25 mouse cellular contexts compared by ENCODE assay signal in genomic region chr16:45789311-45789710, GRCm38 (mm10).
"Had no signal": no experiment of that assay in that cellular context is flagged by ENCODE, and none has a peak within 500 bp of the region (broad histone marks: within the 10 kb centered on the region; RNA-seq: fewer than 3 reads in every experiment).

No protein-coding gene starts in this region.

- H3K4me1 ChIP-seq: heart, embryonic 10.5 days; heart, embryonic 12.5 days; hindbrain, embryonic 10.5 days; hindbrain, embryonic 12.5 days; intestine, embryonic 15.5 days; limb, embryonic 10.5 days; limb, embryonic 12.5 days had no signal

- ATAC-seq: forebrain, embryonic 16.5 days; hindbrain, embryonic 16.5 days; inflammation-experienced regulatory T-cells, adult 6 months; intestine, embryonic 15.5 days; intestine, postnatal 0 days had no signal

- H3K4me2 ChIP-seq: heart, embryonic 12.5 days; hindbrain, embryonic 12.5 days; hindbrain, embryonic 14.5 days; intestine, embryonic 15.5 days; limb, embryonic 12.5 days had no signal

- DNase-seq: gastrocnemius, adult 2 months; gastrocnemius, postnatal 10 days; gastrocnemius, postnatal 25 days; heart, adult 2 months; heart, postnatal 10 days; heart, postnatal 4 days; kidney, adult 18-20 months; kidney, adult 8-10 months; kidney, postnatal 10 days; kidney, postnatal 25 days; kidney, postnatal 4 days had no signal

- H3K9me3 ChIP-seq: heart, embryonic 10.5 days; heart, embryonic 12.5 days; hindbrain, embryonic 10.5 days; hindbrain, embryonic 12.5 days; intestine, embryonic 15.5 days; limb, embryonic 10.5 days; limb, embryonic 12.5 days had no signal

- H3K4me3 ChIP-seq: gastrocnemius, adult 2 months; heart, adult 2 months; heart, embryonic 10.5 days; heart, embryonic 12.5 days; hindbrain, embryonic 10.5 days; hindbrain, embryonic 12.5 days; intestine, embryonic 15.5 days; layer of hippocampus, adult 2 months; left cerebral cortex, adult 2 months; limb, embryonic 10.5 days; limb, embryonic 12.5 days had no signal

- H3K27ac ChIP-seq: gastrocnemius, adult 2 months; heart, adult 2 months; heart, embryonic 10.5 days; hindbrain, embryonic 10.5 days; hindbrain, embryonic 12.5 days; hindbrain, embryonic 14.5 days; intestine, embryonic 15.5 days; layer of hippocampus, adult 2 months; left cerebral cortex, adult 2 months; limb, embryonic 10.5 days; limb, embryonic 12.5 days had no signal

- H3K9ac ChIP-seq: heart, embryonic 12.5 days; hindbrain, embryonic 12.5 days; hindbrain, embryonic 14.5 days; intestine, embryonic 15.5 days; limb, embryonic 12.5 days had no signal

- H3K27me3 ChIP-seq: heart, embryonic 12.5 days; hindbrain, embryonic 12.5 days; intestine, embryonic 15.5 days; limb, embryonic 12.5 days had no signal

- H3K36me3 ChIP-seq: intestine, embryonic 15.5 days had no signal
